Mouse (Mus musculus) kidney, postnatal 25 days (tissue): ENCODE measurements around the gene Acsl1.
A peak's percentile ranks its signal among the peaks of the same experiment; 100 is the strongest.

Experiments used
- DNase-seq, 2 experiments: peaks; one replicate each; pipeline ENCODE4 v3.0.0; 2021; ENCODE audit warnings: mixed read lengths in 2 of 2

Gene Acsl1

GRCm38 (mm10) chr8:46508488-46509395, 37.9 kb downstream of the Acsl1 start:
- peak; percentile 47 to 68 for DNase-seq

GRCm38 (mm10) chr8:46509474-46509873, 38.6 kb downstream of the Acsl1 start:
- no peak for DNase-seq

DNA sequence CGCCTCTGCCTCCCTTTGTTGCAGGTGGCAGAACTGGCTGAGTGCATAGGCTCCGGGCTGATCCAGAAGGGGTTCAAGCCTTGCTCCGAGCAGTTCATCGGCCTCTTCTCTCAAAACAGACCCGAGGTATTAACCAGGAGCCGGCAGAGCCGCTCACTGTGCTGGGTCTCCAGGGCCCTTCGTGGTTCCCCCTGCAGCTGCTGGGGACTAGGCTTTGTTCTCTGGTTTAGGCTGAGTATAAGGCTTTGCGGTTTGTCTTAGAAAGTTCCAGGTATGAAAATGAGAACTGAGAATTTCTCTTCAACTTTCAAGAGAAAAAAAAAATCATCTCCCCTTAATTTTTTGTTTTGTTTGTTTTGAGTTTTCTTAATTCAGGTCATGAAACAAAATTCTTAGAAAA, 40.5 kb downstream of the Acsl1 start:
- peak in 1 of 2 experiments; percentile 27 for DNase-seq

DNA sequence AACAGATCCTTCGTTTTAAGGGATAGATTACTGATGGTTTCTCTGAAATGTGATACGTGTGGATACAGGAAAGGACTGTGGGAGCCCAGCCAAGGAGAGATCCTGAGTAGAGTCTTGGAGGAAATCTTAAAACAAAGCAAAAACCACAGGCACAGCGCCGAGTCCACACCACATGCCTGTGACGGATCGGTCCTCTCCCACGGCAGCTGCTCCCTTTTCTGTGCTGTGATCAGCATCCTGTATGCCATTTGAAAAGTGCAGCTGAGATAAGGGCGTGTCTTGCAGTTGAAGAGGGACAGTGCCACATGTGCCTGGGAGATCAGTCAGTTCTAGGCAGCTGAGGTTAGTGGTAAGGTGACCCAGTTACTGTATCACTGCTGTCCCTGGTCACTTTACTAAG, 41.7 kb downstream of the Acsl1 start:
- peak; percentile 59 to 66 for DNase-seq

DNA sequence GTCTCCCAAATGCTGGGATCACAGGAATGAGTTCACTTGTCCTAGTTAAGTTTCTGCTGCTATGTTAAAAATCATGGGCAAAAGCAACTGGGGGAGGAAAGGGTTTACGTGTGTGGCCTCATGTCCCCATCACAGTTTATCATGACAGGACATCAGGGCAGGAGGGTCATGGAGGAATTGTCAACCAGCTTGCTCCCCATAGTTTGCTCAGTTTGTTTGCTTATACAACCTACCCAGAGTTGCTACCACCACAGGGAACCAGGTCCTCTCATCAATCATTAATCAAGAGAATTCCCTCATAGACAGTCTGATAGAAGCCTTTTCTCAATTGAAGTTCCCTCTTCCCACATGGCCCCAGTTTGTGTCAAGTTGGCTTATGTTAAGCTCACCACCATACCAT, 43.2 kb downstream of the Acsl1 start:
- DNase-seq = no peak

DNA sequence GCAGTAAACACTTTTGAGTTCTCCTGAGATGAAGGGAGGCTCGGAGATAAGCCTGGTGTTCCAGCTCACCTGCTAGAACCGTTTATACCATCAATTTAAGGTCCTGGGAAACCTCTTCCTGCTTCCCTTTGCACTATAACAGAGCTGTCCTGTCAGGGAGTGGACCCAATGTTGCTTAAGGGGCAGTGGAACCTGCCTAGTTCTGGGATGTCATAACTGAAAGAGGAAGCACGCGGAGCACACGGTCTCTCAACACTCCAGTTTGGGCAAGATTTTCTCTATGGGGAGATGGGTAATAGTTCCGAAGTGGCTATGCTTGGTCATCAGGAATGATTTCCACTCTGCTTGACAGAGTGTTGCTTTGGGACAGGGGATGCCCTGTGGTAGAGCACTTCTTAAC, 49.8 kb downstream of the Acsl1 start:
- DNase-seq = no peak

DNA sequence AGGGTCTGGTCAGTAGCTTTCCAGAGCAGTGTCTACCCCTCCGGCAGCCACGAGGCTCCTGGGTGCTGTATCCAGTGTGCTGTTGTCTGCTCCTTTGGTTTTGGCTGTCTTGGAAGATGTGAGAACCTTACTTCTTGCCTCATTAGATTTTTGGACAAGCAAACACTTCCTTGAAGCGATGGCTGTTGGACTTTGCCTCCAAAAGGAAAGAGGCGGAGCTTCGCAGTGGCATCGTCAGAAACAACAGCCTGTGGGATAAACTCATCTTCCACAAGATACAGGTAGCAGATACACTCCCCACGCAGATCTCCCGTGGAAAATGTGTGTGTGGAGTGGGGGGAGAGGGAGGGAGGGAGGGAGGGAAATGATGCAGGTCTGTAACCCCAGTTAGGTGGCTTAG, 55.3 kb downstream of the Acsl1 start:
- DNase-seq = peak; percentile 52 to 64

DNA sequence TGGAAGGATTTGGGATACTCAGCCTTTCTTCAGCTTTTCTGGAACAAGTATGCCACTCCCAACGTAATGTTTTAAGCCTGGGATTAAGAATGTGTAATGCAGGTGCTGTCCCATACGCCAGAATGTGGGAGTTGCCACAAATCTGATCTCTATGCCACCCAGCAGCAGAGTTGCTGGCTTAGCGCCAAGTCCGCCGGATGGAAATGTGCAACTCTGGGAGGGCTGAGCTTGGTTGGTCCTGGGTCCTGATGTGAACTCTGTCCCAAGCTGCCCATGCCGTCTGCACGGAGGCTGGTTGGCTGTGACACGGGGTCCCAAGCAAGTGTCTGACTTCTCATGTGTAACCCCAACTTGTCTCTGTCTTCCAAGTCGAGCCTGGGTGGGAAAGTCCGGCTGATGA, 56.0 kb downstream of the Acsl1 start:
- peak; percentile 66 to 72 for DNase-seq

GRCm38 (mm10) chr8:46529508-46529907, 58.7 kb downstream of the Acsl1 start:
- DNase-seq = peak; percentile 44 to 76

- no peak for DNase-seq
Measured at GRCm38 (mm10) chr8:46530541-46530940, 59.7 kb downstream of the Acsl1 start.

DNA sequence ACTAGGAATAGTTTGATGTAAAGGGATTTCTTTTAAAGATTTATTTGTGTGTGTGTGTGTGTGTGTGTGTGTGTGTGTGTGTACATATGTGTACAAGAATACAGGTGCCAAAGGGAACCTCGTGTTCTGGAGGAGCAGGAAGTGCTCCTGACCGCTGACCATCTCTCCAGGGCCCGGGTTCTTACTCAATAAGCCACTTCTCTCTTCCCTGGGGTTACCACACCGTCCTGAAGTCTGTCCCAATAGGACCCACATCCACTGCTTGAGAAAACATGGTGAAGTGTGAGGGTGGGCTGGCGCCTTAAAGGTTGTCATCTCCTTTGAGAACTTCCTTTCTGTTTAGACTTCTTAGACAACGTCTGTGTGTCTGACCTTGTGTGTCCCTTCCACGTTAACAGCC, 63.1 kb downstream of the Acsl1 start:
- DNase-seq = no peak

DNA sequence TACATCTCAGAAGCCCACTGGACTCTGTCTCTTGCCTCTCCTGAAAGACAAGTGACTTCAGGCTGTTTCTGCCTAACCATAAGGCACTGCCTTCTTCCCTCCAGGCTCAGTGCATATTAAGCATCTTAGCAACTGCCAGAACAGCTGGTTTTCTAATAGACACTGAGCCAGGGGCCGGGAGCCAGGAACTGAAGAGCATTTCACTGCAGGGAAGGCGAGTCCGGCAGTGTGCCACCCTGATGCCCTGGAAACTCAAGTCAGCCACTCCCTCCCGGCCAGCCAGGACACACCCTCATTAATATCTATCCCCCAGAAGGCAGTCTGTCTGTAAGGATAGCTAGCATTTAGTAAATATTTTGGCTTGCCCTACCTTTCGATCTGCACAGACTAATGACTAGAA, 68.9 kb downstream of the Acsl1 start:
- DNase-seq = peak; percentile 45 to 61

DNA sequence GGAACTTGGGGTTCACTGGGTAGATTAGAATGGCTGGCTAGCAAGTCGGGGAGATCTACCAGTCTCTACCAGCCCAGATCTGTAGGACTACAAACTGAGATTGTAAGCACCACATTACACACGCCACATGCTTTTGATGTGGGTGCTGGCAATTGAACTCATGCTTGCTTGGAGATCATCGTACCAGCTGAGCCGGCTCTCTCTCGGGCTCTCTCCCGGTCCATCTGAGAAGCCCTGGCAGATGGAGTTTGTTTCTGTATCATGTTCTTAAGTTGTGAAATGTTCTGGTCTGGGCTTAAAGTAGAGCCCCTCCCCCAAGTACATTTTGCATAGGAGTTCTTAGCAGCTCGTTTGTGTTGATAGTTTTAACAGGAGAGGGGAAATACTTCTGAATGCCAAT, 72.4 kb downstream of the Acsl1 start:
- no peak for DNase-seq

- DNase-seq = no peak
Measured at GRCm38 (mm10) chr8:46543662-46544061, 72.8 kb downstream of the Acsl1 start.

DNA sequence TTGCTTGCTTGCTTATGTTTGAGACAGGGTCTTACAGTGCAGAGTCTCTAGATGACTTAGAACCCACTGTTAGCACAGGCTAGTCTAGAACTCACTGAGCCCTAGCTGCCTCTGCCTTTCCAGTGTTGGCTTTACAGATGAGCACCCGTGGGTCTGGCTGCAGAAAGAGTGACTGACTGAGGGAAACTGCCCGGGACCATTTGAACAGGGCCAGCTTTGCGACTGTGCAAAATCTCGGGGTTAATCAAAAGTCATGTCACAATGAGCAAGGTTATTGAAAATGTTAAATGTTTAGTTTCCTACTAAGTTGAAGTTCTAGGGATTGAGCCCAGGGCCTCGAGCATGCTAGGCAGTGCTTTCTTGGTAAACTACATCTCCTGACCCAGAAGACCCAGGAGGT, 75.0 kb downstream of the Acsl1 start:
- peak; percentile 32 to 54 for DNase-seq

- peak; percentile 91 to 95 for DNase-seq
Measured at GRCm38 (mm10) chr8:46546431-46547176, 75.8 kb downstream of the Acsl1 start.

DNA sequence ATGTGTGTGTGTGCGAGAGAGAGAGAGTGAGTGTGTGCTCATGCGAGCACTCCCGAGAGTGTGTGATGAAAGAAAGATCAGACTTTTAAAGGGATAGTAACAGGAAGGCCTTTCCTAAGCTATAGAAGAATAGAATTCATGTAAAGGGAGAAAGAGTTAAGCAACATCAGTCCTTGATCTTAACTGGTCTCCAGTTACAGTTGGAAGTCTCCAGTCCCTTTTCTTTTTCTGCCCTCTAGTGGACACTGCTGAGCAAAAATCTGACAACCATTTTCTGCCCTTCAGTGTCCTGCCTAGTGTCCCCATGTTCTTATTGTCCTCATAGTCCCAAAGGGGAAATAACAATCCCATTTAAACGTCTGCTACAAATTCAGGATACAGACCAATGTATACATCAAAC, 76.4 kb downstream of the Acsl1 start:
- DNase-seq = peak; percentile 60 to 64

GRCm38 (mm10) chr8:46550058-46550457, 79.2 kb downstream of the Acsl1 start:
- no peak for DNase-seq

- no peak for DNase-seq
Measured at GRCm38 (mm10) chr8:46551029-46551428, 80.2 kb downstream of the Acsl1 start.

DNA sequence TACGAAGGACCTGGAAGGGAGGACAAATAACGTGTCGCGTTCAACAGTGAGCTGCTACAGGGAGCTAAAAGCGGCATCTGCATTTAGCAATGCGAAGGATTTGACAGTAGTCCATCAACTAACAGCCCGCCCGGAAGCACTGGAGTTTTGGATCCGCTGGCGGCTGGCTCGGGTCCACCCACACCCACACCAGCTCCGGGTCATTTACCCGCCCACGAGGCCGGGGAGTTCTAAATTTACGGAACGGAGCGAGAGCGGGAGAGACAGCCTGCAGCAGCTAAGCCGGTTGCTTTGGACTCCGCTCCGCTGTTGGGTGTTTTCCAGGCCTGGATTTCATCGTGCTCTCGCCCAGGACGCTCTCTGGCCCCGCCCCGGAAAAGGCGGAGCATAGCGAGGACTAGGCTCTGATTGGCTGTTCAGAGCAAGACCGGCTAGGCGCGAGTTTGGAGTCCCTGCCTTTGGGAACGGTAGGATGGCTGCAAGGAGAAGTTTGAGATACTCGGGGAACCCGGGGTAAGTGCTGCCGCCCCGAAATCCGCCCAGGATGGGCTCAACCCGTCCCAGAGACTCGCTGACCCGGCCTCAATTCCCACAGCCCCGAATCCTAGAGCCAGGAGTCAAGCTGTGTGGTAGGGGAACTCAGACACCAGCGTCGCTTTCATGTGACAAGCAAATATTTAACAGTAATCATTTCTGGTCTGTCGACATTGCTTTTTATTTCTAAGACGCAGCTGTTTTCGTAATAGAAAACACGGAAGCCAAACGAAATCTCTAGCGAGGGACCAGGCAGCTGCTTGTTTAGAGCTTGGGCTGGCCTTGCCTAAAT, 81.0 kb downstream of the Acsl1 start, which contains the start of gene Cenpu:
Gene Cenpu (plus strand): TSS at position 414 of the 826 bp plus-strand sequence.
- peak; percentile 99 to 100 for DNase-seq

DNA sequence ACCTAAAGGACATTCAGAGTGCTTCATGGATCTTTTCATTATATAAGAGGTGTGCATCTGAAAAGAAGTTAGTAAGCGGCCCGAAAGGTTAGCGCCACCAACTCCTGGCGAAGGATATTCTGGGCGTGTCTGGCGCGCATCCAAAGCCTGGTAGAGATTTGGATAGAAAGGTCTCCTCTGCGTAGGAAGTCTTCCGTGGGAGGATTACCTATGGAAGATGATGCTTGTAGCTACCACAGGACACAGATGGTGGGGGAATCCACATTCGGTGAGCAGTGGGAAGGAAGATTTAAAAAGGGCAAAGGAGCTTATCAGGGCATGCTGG, 81.6 kb downstream of the Acsl1 start:
- peak in 1 of 2 experiments; percentile 35 for DNase-seq

DNA sequence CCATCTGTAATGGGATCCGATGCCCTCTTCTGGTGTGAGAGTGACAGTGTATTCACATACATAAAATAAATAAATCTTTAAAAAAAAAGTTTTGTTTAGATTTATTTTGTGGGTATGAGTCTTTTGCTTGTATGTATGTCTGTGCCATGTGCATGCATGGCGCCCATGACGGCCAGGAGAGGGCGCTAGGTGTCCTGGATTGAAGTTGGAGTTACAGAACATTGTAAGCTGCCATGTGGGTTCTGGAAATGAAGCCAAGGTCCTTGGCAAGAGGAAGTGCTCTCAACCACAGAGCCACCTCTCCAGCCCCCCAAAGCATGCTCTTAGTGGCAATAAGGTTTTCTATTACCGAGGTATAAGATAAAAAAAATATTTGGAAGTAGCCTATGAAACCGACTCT, 88.6 kb downstream of the Acsl1 start:
- peak; percentile 35 to 39 for DNase-seq

GRCm38 (mm10) chr8:46562333-46562732, 91.5 kb downstream of the Acsl1 start:
- DNase-seq = no peak
